Mouse (Mus musculus): ENCODE results near the gene Them7.

DNA sequence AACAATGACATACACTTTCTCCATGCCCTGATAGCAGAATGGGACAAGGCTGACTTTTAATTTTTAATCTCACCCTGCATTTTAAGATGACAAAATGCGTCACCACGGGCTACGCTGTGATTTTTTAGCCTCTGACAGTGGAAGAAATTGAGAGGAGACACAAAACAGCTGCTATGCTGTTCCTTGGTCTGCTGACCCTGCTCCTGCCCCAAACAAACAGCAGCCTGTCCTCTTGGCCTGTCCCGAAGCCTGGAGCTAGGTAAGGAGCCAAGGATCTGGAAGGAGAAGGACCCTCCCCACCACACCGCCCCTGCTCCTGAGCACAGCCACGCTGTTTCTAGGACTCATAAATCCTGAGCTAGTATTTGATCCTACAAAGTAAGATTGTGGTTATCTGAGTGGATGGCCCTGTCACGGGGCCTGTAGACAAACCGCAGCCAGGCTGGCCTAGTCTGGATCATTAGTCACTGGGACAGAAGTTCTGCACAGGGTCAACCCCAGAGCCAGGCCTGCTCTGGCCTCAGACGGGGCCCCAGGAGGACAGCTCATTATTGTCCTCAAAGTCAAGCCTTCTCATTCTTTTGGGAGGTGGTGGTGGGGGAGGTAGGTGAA lies 17.5 kb upstream of the Them7 start:
- TF ChIP-seq POLR2A (IDR thresholded peaks at IDR 0.05; ENCODE audit: extremely low read depth, insufficient read depth, low read length) (no peak), CTCF (IDR thresholded peaks at IDR 0.05; ENCODE audit: low read depth, low read length) (no peak)

Data from liver, adult 2 months (tissue).